In the genomic region with DNA sequence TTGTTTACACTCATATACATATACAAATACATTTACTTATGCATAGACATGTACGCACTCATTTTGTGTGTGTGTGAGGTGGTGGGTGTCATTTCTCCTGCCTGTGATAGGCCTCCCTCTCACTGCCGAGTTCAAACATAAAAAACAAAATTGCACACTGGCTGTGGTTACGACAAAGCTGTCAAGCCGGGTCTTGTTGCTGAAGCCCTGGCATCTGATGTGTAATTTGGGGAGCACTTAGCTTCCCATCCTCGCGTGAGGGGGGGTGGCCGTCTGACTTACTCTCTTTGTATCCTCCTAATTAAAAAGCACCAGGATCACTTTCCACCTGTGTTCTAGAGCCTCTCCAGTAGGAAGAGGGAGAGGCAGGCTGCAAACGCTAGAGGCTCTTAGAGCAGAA, we compare ENCODE assay signal across 13 mouse cellular contexts. TPM values are rescaled to one million over a fixed set of nuclear protein-coding genes. Genes with fewer than 3 reads are reported as not detected.
DNase-seq lines count a peak whose midpoint lies in the region; ATAC-seq and TF ChIP-seq lines count a peak whose summit lies in the region.
"Had no signal": no experiment of that assay in that cellular context is flagged by ENCODE, and none has a peak within 500 bp of the region (broad histone marks: within the 10 kb centered on the region; RNA-seq: fewer than 3 reads in every experiment).

No protein-coding gene starts in this region.

- WGBS in lung, embryonic 16.5 days = 40% methylated on average over 8 of the region's 8 CpGs
- WGBS in lung, postnatal 0 days = 53% methylated on average over 8 of the region's 8 CpGs
- WGBS in embryonic facial prominence, embryonic 10.5 days = 51% methylated on average over 8 of the region's 8 CpGs
- 33% methylated on average over 8 of the region's 8 CpGs for WGBS in limb, embryonic 15.5 days

- peaks cover 48% of the 10 kb centered on the region for H3K4me1 ChIP-seq in lung, embryonic 16.5 days (replicated peaks; ENCODE audit: control insufficient read depth, insufficient read depth, low read length)
- H3K4me1 ChIP-seq in lung, postnatal 0 days (ENCODE audit: insufficient read depth, low read depth, low read length) = peaks cover 18% of the 10 kb centered on the region; the same call in 1 of the 2 replicates
- H3K4me1 ChIP-seq in embryonic facial prominence, embryonic 10.5 days = peaks cover 77% of the 10 kb centered on the region
- H3K4me1 ChIP-seq in limb, embryonic 15.5 days = peaks cover 56% of the 10 kb centered on the region

- no peaks in the 10 kb centered on the region for H3K36me3 ChIP-seq in lung, embryonic 16.5 days (ENCODE audit: control insufficient read depth, insufficient read depth, low read length)
- H3K36me3 ChIP-seq in lung, postnatal 0 days (ENCODE audit: insufficient read depth, low read length) = no peaks in the 10 kb centered on the region
- no peaks in the 10 kb centered on the region for H3K36me3 ChIP-seq in embryonic facial prominence, embryonic 10.5 days (replicated peaks)
- no peaks in the 10 kb centered on the region for H3K36me3 ChIP-seq in limb, embryonic 15.5 days
- H3K36me3 ChIP-seq: lung, embryonic 15.5 days had no signal

- TF ChIP-seq CTCF in lung, postnatal 0 days (IDR thresholded peaks at IDR 0.05) = no peak

- peak; percentile 9 for DNase-seq in cerebellum, adult 9-11 months
- DNase-seq in cerebellum, postnatal 10 days = no peak
- DNase-seq in lung, postnatal 0 days (ENCODE audit: low spot score) = no peak
- no peak for DNase-seq in embryonic facial prominence, embryonic 10.5 days (ENCODE audit: low spot score)
- no peak for DNase-seq in retina, postnatal 1 day
- no peak for DNase-seq in kidney, adult 18-20 months
- DNase-seq: cerebellum, postnatal 36 days; heart, postnatal 14 days; right cerebral cortex, postnatal 25 days had no signal

- H3K9me3 ChIP-seq in lung, embryonic 16.5 days (ENCODE audit: control insufficient read depth, low read length) = no peaks in the 10 kb centered on the region
- no peaks in the 10 kb centered on the region for H3K9me3 ChIP-seq in lung, postnatal 0 days (ENCODE audit: low read length)
- H3K9me3 ChIP-seq in embryonic facial prominence, embryonic 10.5 days = no peaks in the 10 kb centered on the region
- H3K9me3 ChIP-seq in limb, embryonic 15.5 days = no peaks in the 10 kb centered on the region
- H3K9me3 ChIP-seq: lung, embryonic 15.5 days had no signal

- no peak overlapping the region for H3K4me3 ChIP-seq in lung, embryonic 16.5 days (ENCODE audit: low read length)
- no peak overlapping the region for H3K4me3 ChIP-seq in lung, postnatal 0 days (ENCODE audit: low read depth, low read length)
- H3K4me3 ChIP-seq in embryonic facial prominence, embryonic 10.5 days = no peak overlapping the region
- no peak overlapping the region for H3K4me3 ChIP-seq in limb, embryonic 15.5 days
- H3K4me3 ChIP-seq: lung, embryonic 15.5 days had no signal

- H3K27me3 ChIP-seq in lung, embryonic 16.5 days (ENCODE audit: control insufficient read depth, insufficient read depth, low read depth, low read length) = no peaks in the 10 kb centered on the region
- no peaks in the 10 kb centered on the region for H3K27me3 ChIP-seq in lung, postnatal 0 days (replicated peaks; ENCODE audit: insufficient read depth, low read length)
- H3K27me3 ChIP-seq in embryonic facial prominence, embryonic 10.5 days (replicated peaks; ENCODE audit: low read depth, poor library complexity, severe bottlenecking) = no peaks in the 10 kb centered on the region
- no peaks in the 10 kb centered on the region for H3K27me3 ChIP-seq in limb, embryonic 15.5 days
- H3K27me3 ChIP-seq: lung, embryonic 15.5 days had no signal

- peak overlapping the region; percentile 25 for H3K27ac ChIP-seq in lung, embryonic 16.5 days (ENCODE audit: low read length)
- H3K27ac ChIP-seq in lung, postnatal 0 days (ENCODE audit: low read length) = no peak overlapping the region
- peak overlapping the region; percentile 97 for H3K27ac ChIP-seq in embryonic facial prominence, embryonic 10.5 days (replicated peaks)
- peak overlapping the region; percentile 35 for H3K27ac ChIP-seq in limb, embryonic 15.5 days

- peak overlapping the region; percentile 4; the same call in 1 of the 2 replicates for H3K9ac ChIP-seq in lung, embryonic 16.5 days (ENCODE audit: low read length)
- no peak overlapping the region for H3K9ac ChIP-seq in lung, postnatal 0 days (replicated peaks; ENCODE audit: low read depth)
- H3K9ac ChIP-seq in limb, embryonic 15.5 days = no peak overlapping the region
- H3K9ac ChIP-seq: lung, embryonic 15.5 days had no signal

- H3K4me2 ChIP-seq in lung, embryonic 16.5 days (ENCODE audit: low read depth, low read length) = no peak overlapping the region
- no peak overlapping the region for H3K4me2 ChIP-seq in lung, postnatal 0 days (replicated peaks; ENCODE audit: low read depth, low read length)
- no peak overlapping the region for H3K4me2 ChIP-seq in limb, embryonic 15.5 days
- H3K4me2 ChIP-seq: lung, embryonic 15.5 days had no signal

- no peak for TF ChIP-seq EP300 in lung, postnatal 0 days (IDR thresholded peaks at IDR 0.05)

- ATAC-seq in lung, embryonic 16.5 days (ENCODE audit: low read depth) = no peak
- no peak for ATAC-seq in lung, postnatal 0 days
- no peak for ATAC-seq in limb, embryonic 15.5 days (ENCODE audit: insufficient number of reproducible peaks, low FRiP score, low TSS enrichment, low read depth)
- ATAC-seq: intestine, postnatal 0 days had no signal

RNA-seq across cellular contexts. Expression of gene Acot11, which starts 37.8 kb away (rescaled TPM):
- 2.1 and 2.4 TPM in 2 replicates for polyA plus RNA-seq in lung, embryonic 16.5 days (2015; fragmentation: Nextera tagmentation; extraction: Ambion mirVana)
- 0.93 and 0.96 TPM in 2 replicates for polyA plus RNA-seq in lung, postnatal 0 days (2015; fragmentation: Nextera tagmentation; extraction: Ambion mirVana)
- 1.6 and 2.1 TPM in 2 replicates for polyA plus RNA-seq in embryonic facial prominence, embryonic 10.5 days (2016; fragmentation: Nextera tagmentation; extraction: Ambion mirVana)
- polyA plus RNA-seq in limb, embryonic 15.5 days (2015; fragmentation: Nextera tagmentation; extraction: Ambion mirVana) = 4.0 and 4.8 TPM in 2 replicates
